Mouse (Mus musculus) adrenal gland, postnatal 10 days (tissue): Measurements from ENCODE around the gene Rbms1. TPM values are rescaled to one million over a fixed set of nuclear protein-coding genes. Genes with fewer than 3 reads are reported as not detected.

ENCODE experiments used
- DNase-seq: peaks from one replicate; pipeline ENCODE4 v3.0.0; 2021; ENCODE audit warnings: mixed read lengths
- long read RNA-seq, 2 experiments: library from polyadenylated mRNA; stranded (forward); transcript quantifications; one replicate each; pipeline ENCODE4 v2.0.0; 2021
- total RNA-seq, 2 experiments: library from RNA; stranded (reverse); gene quantifications; 2 replicates each; pipeline ENCODE4 v1.2.3; 2021

Gene Rbms1
- 10 to 100 TPM; 71.0 to 89.6 TPM for total RNA-seq
- long read RNA-seq, experiment 1, full-length matches to known transcripts: 29 of 80 reads
- long read RNA-seq, experiment 1, partial matches to known transcripts: 4 of 80 reads
- long read RNA-seq, experiment 1, other reads (novel, unspliced or antisense): 47 of 80 reads
- long read RNA-seq, experiment 2, full-length matches to known transcripts: 7 of 36 reads
- long read RNA-seq, experiment 2, partial matches to known transcripts: 0 of 36 reads
- long read RNA-seq, experiment 2, other reads (novel, unspliced or antisense): 29 of 36 reads

- DNase-seq: peak; percentile 87
Observed at GRCm38 (mm10) chr2:60962671-60963421, at the start of gene Rbms1. Rbms1 (minus strand) TSS chr2:60963192.

- DNase-seq: no peak
Observed at GRCm38 (mm10) chr2:61012249-61012828, 49.3 kb upstream of the Rbms1 start.

- no peak for DNase-seq
Observed at GRCm38 (mm10) chr2:60986286-60986685, 23.3 kb upstream of the Rbms1 start.

- peak; percentile 13 for DNase-seq
Observed at GRCm38 (mm10) chr2:60978538-60979313, 15.7 kb upstream of the Rbms1 start.

GRCm38 (mm10) chr2:60972189-60972814 lies 9.3 kb upstream of the Rbms1 start:
- no peak for DNase-seq

GRCm38 (mm10) chr2:60963616-60964015 lies 624 bp upstream of the Rbms1 start:
- peak; percentile 47 for DNase-seq

GRCm38 (mm10) chr2:60962001-60962670 lies 856 bp downstream of the Rbms1 start:
- peak; percentile 85 for DNase-seq

- no peak for DNase-seq
Observed at GRCm38 (mm10) chr2:60961281-60961680, 1.7 kb downstream of the Rbms1 start.

- no peak for DNase-seq
Observed at GRCm38 (mm10) chr2:60948241-60948640, 14.8 kb downstream of the Rbms1 start.

GRCm38 (mm10) chr2:60947817-60948216 lies 15.2 kb downstream of the Rbms1 start:
- DNase-seq: no peak

- DNase-seq: peak; percentile 64
Observed at GRCm38 (mm10) chr2:60940454-60940961, 22.5 kb downstream of the Rbms1 start.

- no peak for DNase-seq
Observed at GRCm38 (mm10) chr2:60939957-60940356, 23.0 kb downstream of the Rbms1 start.

- DNase-seq: no peak
Observed at GRCm38 (mm10) chr2:60936910-60937309, 26.1 kb downstream of the Rbms1 start.

GRCm38 (mm10) chr2:60928948-60929347 lies 34.0 kb downstream of the Rbms1 start:
- DNase-seq: no peak

- peak; percentile 16 for DNase-seq
Observed at GRCm38 (mm10) chr2:60927906-60928775, 34.9 kb downstream of the Rbms1 start.

- no peak for DNase-seq
Observed at GRCm38 (mm10) chr2:60925063-60925462, 37.9 kb downstream of the Rbms1 start.

- no peak for DNase-seq
Observed at GRCm38 (mm10) chr2:60923756-60924544, 39.0 kb downstream of the Rbms1 start.

GRCm38 (mm10) chr2:60923111-60923510 lies 39.9 kb downstream of the Rbms1 start:
- DNase-seq: no peak

GRCm38 (mm10) chr2:60922351-60922750 lies 40.6 kb downstream of the Rbms1 start:
- DNase-seq: no peak
